Mouse (Mus musculus): Measurements from ENCODE around the gene Add3.

Gene Add3

GRCm38 (mm10) chr19:53166367-53166766 is 26.1 kb downstream of the Add3 start:
- no peak for DNase-seq (ENCODE audit: low read depth)

GRCm38 (mm10) chr19:53168576-53168975 is 28.3 kb downstream of the Add3 start:
- DNase-seq (ENCODE audit: low read depth): no peak

- no peak for DNase-seq (ENCODE audit: low read depth)
Observed at GRCm38 (mm10) chr19:53170651-53171050, 30.4 kb downstream of the Add3 start.

- DNase-seq (ENCODE audit: low read depth): no peak
Observed at GRCm38 (mm10) chr19:53174034-53174433, 33.8 kb downstream of the Add3 start.

- no peak for DNase-seq (ENCODE audit: low read depth)
Observed at GRCm38 (mm10) chr19:53175550-53175949, 35.3 kb downstream of the Add3 start.

- DNase-seq (ENCODE audit: low read depth): no peak
Observed at GRCm38 (mm10) chr19:53176518-53176917, 36.3 kb downstream of the Add3 start.

GRCm38 (mm10) chr19:53178611-53179528 is 38.6 kb downstream of the Add3 start:
- DNase-seq (ENCODE audit: low read depth): no peak

GRCm38 (mm10) chr19:53180168-53180803 is 40.0 kb downstream of the Add3 start:
- no peak for DNase-seq (ENCODE audit: low read depth)

- DNase-seq (ENCODE audit: low read depth): no peak
Observed at GRCm38 (mm10) chr19:53181003-53181861, 41.0 kb downstream of the Add3 start.

GRCm38 (mm10) chr19:53183620-53184019 is 43.4 kb downstream of the Add3 start:
- DNase-seq (ENCODE audit: low read depth): peak; percentile 55

- DNase-seq (ENCODE audit: low read depth): no peak
Observed at GRCm38 (mm10) chr19:53184216-53184615, 44.0 kb downstream of the Add3 start.

GRCm38 (mm10) chr19:53184911-53185310 is 44.7 kb downstream of the Add3 start:
- DNase-seq (ENCODE audit: low read depth): peak; percentile 57

- DNase-seq (ENCODE audit: low read depth): peak; percentile 99
Observed at GRCm38 (mm10) chr19:53185486-53186134, 45.4 kb downstream of the Add3 start.

- DNase-seq (ENCODE audit: low read depth): no peak
Observed at GRCm38 (mm10) chr19:53186456-53186855, 46.2 kb downstream of the Add3 start.

- DNase-seq (ENCODE audit: low read depth): no peak
Observed at GRCm38 (mm10) chr19:53187533-53187932, 47.3 kb downstream of the Add3 start.

- no peak for DNase-seq (ENCODE audit: low read depth)
Observed at GRCm38 (mm10) chr19:53188186-53188585, 47.9 kb downstream of the Add3 start.

- no peak for DNase-seq (ENCODE audit: low read depth)
Observed at GRCm38 (mm10) chr19:53188724-53189220, 48.5 kb downstream of the Add3 start.

GRCm38 (mm10) chr19:53189736-53190135 is 49.5 kb downstream of the Add3 start:
- DNase-seq (ENCODE audit: low read depth): no peak

- DNase-seq (ENCODE audit: low read depth): no peak
Observed at GRCm38 (mm10) chr19:53190232-53190631, 50.0 kb downstream of the Add3 start.

GRCm38 (mm10) chr19:53191867-53192487 is 51.7 kb downstream of the Add3 start:
- peak; percentile 70 for DNase-seq (ENCODE audit: low read depth)

GRCm38 (mm10) chr19:53193190-53193589 is 52.9 kb downstream of the Add3 start:
- DNase-seq (ENCODE audit: low read depth): no peak

Measured in 416B (cell line).